Mouse (Mus musculus) lung, embryonic 15.5 days (tissue): ENCODE data around the gene 4930442H23Rik. TPM values are rescaled to one million over a fixed set of nuclear protein-coding genes. Genes with fewer than 3 reads are reported as not detected.

Experiments
- ATAC-seq: fragments of 200-750 bp; cut with Nextera tagmentation; 2 replicates; pipeline ENCODE4 v1.8.0; 2017; ENCODE audit warnings: moderate number of reproducible peaks, borderline replicate concordance; ENCODE audit not compliant: low FRiP score, low TSS enrichment; ENCODE audit errors: extremely low read depth
- H3K27ac ChIP-seq: fragments of 300-500 bp; sonication (generic); 2 replicates; pipeline ENCODE4 v1.5.1; 2015; ENCODE audit warnings: moderate library complexity, mild to moderate bottlenecking, inconsistent platforms
- H3K27me3 ChIP-seq: fragments of 300-500 bp; sonication (generic); 2 replicates; pipeline ENCODE4 v1.6.1; 2015; ENCODE audit warnings: inconsistent platforms
- H3K36me3 ChIP-seq: fragments of 300-500 bp; sonication (generic); 2 replicates; pipeline ENCODE4 v1.6.1; 2015; ENCODE audit warnings: inconsistent platforms
- H3K4me1 ChIP-seq: fragments of 300-500 bp; sonication (generic); 2 replicates; pipeline ENCODE4 v1.6.1; 2015; ENCODE audit warnings: inconsistent platforms
- H3K4me2 ChIP-seq: fragments of 300-500 bp; sonication (generic); 2 replicates; pipeline ENCODE4 v1.6.1; 2015; ENCODE audit warnings: inconsistent platforms, mild to moderate bottlenecking, moderate library complexity
- H3K4me3 ChIP-seq: fragments of 300-500 bp; sonication (generic); 2 replicates; pipeline ENCODE4 v1.5.1; 2015; ENCODE audit warnings: mild to moderate bottlenecking, inconsistent platforms
- H3K9ac ChIP-seq: fragments of 300-500 bp; sonication (generic); 2 replicates; pipeline ENCODE4 v1.6.1; 2015; ENCODE audit warnings: inconsistent platforms
- H3K9me3 ChIP-seq: fragments of 300-500 bp; sonication (generic); 2 replicates; pipeline ENCODE4 v1.6.1; 2016; ENCODE audit warnings: inconsistent platforms
- WGBS: fragments of 180-500 bp; shearing (Covaris S2); methylation state at CpG from one replicate; pipeline ENCODE4 v1.1.7; 2015; 5-methylcytosine and 5-hydroxymethylcytosine counted together
- polyA plus RNA-seq: library from polyadenylated mRNA; unstranded; fragments of >200 nt; fragmentation: Nextera tagmentation; extraction: Ambion mirVana; gene quantifications from 2 replicates; pipeline ENCODE4 v1.2.1, GENCODE M21; 2015

4930442H23Rik gene
- polyA plus RNA-seq, 1 experiment from 2014 or later = 0.16 TPM

GRCm38 (mm10) chr10:81195300-81195699 is 11.7 kb upstream of the 4930442H23Rik start:
- no peaks in the 10 kb centered on the region for H3K9me3 ChIP-seq
- no peak overlapping the region for H3K4me3 ChIP-seq
- peak overlapping the region; percentile 26; the same call in 1 of the 2 replicates for H3K4me2 ChIP-seq
- H3K27me3 ChIP-seq = peaks cover 54% of the 10 kb centered on the region
- H3K4me1 ChIP-seq = peaks cover 32% of the 10 kb centered on the region
- peak overlapping the region; percentile 55 for H3K27ac ChIP-seq
- ATAC-seq = no peak
- no peak overlapping the region for H3K9ac ChIP-seq
- WGBS = 52% methylated on average over 4 of the region's 4 CpGs
- H3K36me3 ChIP-seq = peaks cover 4% of the 10 kb centered on the region

DNA sequence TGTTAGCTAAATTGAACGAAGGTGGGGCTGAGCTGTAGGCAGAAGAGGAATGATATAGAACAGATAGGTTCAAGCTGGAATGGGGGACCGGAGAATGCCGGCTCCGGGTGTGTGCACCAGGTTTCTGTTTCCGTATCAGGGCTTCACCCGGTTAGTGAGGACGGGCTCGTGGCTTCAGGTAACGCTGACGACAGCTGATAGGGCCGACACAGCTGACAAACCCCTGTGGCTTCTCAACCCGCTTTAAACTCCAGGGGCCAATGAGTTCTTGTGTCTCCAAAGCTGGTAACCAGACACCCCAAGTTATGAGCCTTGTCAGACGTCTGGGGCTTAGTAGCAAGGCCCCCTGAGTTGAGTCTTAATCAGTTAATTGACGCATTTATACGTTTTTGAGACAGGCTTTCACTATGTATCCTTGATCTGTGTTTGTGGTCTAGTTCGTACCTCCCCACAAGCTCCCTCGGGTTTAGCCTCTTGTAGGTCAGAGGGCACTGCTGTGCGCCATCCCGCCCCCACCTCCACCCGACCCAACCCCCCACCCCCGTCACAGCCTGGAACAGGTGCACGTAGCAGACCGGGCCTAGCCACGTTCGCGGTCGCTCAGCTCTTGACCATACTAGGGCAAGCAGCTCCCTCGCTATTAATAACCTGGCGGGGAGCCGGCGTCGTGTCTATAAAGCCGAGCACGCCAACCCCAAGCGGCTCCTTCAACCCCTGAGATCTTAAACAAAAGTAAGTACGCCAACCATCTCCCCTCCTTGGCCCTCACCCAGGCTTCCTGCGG is 10.5 kb upstream of the 4930442H23Rik start:
- ATAC-seq = no peak
- 11% methylated on average over 37 of the region's 37 CpGs for WGBS
- Histone ChIP-seq H3K36me3 (peaks cover 12% of the 10 kb centered on the region), H3K9me3 (no peaks in the 10 kb centered on the region), H3K4me1 (peaks cover 32% of the 10 kb centered on the region), H3K4me2 (peak overlapping the region; percentile 26), H3K9ac (0 out of 2 replicates have a peak overlapping the region, but pooled peaks have one; percentile 19), H3K4me3 (peak overlapping the region; percentile 4; the same call in 1 of the 2 replicates), H3K27me3 (peaks cover 51% of the 10 kb centered on the region), H3K27ac (peak overlapping the region; percentile 55)

DNA sequence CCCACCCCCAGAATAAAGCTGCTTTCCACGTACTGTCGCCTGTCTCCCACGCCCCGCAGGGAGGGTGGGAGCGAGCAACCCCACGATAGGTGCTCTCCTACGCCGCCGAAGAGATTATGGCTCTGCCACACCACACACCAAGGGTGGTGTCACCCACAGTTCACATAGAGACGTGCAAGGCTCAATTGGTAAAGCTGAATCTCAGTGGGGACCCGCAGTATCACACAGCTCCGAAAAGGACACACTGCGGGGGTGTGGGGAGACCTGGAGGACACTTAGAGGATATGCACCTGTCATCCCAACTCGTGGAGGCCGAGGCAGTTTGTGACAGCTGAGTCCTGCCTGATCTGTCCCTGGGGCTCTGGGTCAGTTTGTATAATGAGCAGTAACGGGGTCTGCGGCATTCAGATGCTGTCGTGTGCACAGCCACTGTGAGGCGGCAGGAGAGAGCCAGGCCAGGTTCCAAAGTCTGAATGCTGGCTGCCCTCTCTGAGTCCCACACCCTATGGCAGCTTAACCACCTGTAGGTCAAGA is 9.4 kb upstream of the 4930442H23Rik start:
- Histone ChIP-seq H3K9me3 (no peaks in the 10 kb centered on the region), H3K4me2 (peak overlapping the region; percentile 96), H3K36me3 (peaks cover 18% of the 10 kb centered on the region), H3K4me1 (peaks cover 32% of the 10 kb centered on the region), H3K4me3 (peak overlapping the region; percentile 65), H3K27ac (peak overlapping the region; percentile 95), H3K27me3 (peaks cover 44% of the 10 kb centered on the region), H3K9ac (peak overlapping the region; percentile 72)
- 0 out of 2 replicates have a peak, but pooled peaks have one; percentile 2 for ATAC-seq
- WGBS = 4% methylated on average over 19 of the region's 19 CpGs

DNA sequence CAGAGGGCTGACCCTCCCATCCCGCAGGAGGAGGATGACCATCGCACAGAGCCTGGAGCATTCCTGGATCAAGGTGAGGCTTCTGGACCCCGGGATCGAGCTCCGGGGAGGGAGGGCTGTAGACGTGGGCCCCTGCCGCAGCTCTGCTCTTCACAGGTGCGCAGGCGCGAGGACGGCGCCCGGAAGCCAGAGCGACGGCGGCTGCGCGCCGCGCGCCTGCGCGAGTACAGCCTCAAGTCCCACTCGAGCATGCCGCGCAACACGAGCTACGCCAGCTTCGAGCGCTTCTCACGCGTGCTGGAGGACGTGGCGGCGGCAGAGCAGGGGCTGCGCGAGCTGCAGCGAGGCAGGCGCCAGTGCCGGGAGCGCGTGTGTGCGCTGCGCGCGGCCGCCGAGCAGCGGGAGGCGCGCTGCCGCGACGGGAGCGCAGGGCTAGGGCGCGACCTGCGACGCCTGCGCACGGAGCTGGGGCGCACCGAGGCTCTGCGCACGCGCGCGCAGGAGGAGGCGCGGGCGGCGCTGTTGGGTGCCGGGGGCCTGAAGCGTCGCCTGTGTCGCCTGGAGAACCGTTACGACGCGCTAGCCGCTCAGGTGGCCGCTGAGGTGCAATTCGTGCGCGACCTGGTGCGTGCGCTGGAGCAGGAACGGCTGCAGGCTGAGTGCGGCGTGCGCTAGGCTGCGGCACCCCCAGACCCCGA is 8.8 kb upstream of the 4930442H23Rik start:
- Histone ChIP-seq H3K9me3 (no peaks in the 10 kb centered on the region), H3K4me3 (peak overlapping the region; percentile 65), H3K27ac (peak overlapping the region; percentile 95), H3K4me2 (peak overlapping the region; percentile 96), H3K4me1 (peaks cover 32% of the 10 kb centered on the region), H3K9ac (peak overlapping the region; percentile 72), H3K36me3 (peaks cover 18% of the 10 kb centered on the region), H3K27me3 (peaks cover 43% of the 10 kb centered on the region)
- peak; percentile 85 for ATAC-seq
- WGBS = under 1% methylated on average over 90 of the region's 93 CpGs

- WGBS = 81% methylated on average over 18 of the region's 18 CpGs
Observed at GRCm38 (mm10) chr10:81191342-81191982, 7.8 kb upstream of the 4930442H23Rik start.

DNA sequence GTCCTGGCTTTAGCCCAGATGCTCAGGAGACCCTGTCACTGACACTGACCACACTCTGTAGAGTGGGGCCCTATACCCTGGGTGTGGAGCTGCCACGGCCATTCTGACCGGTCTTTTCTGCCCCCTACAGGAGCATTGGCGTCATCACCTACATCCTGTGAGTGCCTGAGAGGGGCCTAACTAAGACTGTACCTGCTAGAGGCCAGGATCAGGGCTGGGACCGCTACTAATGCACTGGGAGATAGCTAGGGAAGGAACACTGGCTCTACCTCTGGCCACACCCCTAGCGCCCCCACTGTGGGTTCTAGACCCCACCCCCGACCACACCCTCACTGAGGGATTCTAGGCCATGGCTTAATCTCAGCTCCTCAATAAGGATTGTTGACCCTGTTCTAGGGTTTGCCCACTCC is 7.3 kb upstream of the 4930442H23Rik start:
- H3K27me3 ChIP-seq = peaks cover 29% of the 10 kb centered on the region
- 61% methylated on average over 6 of the region's 6 CpGs for WGBS
- H3K36me3 ChIP-seq = peaks cover 27% of the 10 kb centered on the region
- no peak overlapping the region for H3K4me3 ChIP-seq
- peak overlapping the region; percentile 95 for H3K27ac ChIP-seq
- peaks cover 32% of the 10 kb centered on the region for H3K4me1 ChIP-seq
- no peak for ATAC-seq
- no peaks in the 10 kb centered on the region for H3K9me3 ChIP-seq
- H3K4me2 ChIP-seq = no peak overlapping the region
- H3K9ac ChIP-seq = no peak overlapping the region

More at GRCm38 (mm10) chr10:81191342-81191982, 7.8 kb upstream of the 4930442H23Rik start:
- H3K27me3 ChIP-seq = peaks cover 34% of the 10 kb centered on the region
- ATAC-seq = no peak
- H3K4me2 ChIP-seq = peak overlapping the region; percentile 96; the same call in 1 of the 2 replicates
- no peaks in the 10 kb centered on the region for H3K9me3 ChIP-seq
- peak overlapping the region; percentile 95 for H3K27ac ChIP-seq
- H3K9ac ChIP-seq = 0 out of 2 replicates have a peak overlapping the region, but pooled peaks have one; percentile 16
- peaks cover 26% of the 10 kb centered on the region for H3K36me3 ChIP-seq
- H3K4me3 ChIP-seq = no peak overlapping the region; the same call in 1 of the 2 replicates
- H3K4me1 ChIP-seq = peaks cover 32% of the 10 kb centered on the region

- Histone ChIP-seq H3K9ac (no peak overlapping the region), H3K27me3 (peaks cover 24% of the 10 kb centered on the region), H3K4me1 (peaks cover 33% of the 10 kb centered on the region), H3K36me3 (peaks cover 31% of the 10 kb centered on the region), H3K4me2 (no peak overlapping the region), H3K4me3 (no peak overlapping the region), H3K27ac (peak overlapping the region; percentile 95; the same call in 1 of the 2 replicates), H3K9me3 (no peaks in the 10 kb centered on the region)
- WGBS = 66% methylated on average over 31 of the region's 31 CpGs
- ATAC-seq = no peak
Observed at GRCm38 (mm10) chr10:81190236-81190911, 6.7 kb upstream of the 4930442H23Rik start.

DNA sequence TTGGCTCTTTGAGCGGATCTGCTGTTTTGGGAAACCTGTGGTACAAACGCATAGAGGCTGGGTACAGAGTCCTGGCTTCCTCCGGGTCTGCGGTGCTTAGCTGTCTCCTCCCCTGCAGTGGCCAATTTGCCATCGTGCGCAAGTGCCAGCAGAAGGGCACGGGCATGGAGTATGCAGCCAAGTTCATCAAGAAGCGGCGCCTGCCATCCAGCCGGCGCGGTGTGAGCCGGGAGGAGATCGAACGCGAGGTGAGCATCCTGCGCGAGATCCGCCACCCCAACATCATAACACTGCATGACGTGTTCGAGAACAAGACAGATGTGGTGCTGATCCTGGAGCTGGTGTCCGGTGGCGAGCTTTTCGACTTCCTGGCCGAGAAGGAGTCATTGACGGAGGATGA is 6.2 kb upstream of the 4930442H23Rik start:
- WGBS = 76% methylated on average over 26 of the region's 26 CpGs
- ATAC-seq = no peak

GRCm38 (mm10) chr10:81187161-81187560 is 3.5 kb upstream of the 4930442H23Rik start:
- Histone ChIP-seq H3K36me3 (peaks cover 38% of the 10 kb centered on the region), H3K27me3 (no peaks in the 10 kb centered on the region), H3K9me3 (no peaks in the 10 kb centered on the region), H3K27ac (no peak overlapping the region), H3K9ac (no peak overlapping the region), H3K4me3 (no peak overlapping the region), H3K4me2 (no peak overlapping the region), H3K4me1 (peaks cover 37% of the 10 kb centered on the region)
- 97% methylated on average over 9 of the region's 9 CpGs for WGBS
- no peak for ATAC-seq

More for the DNA sequence above, 6.2 kb upstream of the 4930442H23Rik start:
- H3K9me3 ChIP-seq = no peaks in the 10 kb centered on the region
- H3K27me3 ChIP-seq = peaks cover 18% of the 10 kb centered on the region
- H3K4me1 ChIP-seq = peaks cover 39% of the 10 kb centered on the region
- no peak overlapping the region for H3K27ac ChIP-seq
- H3K4me3 ChIP-seq = no peak overlapping the region
- H3K4me2 ChIP-seq = no peak overlapping the region
- peaks cover 35% of the 10 kb centered on the region for H3K36me3 ChIP-seq
- H3K9ac ChIP-seq = no peak overlapping the region

GRCm38 (mm10) chr10:81184765-81185164 is 1.1 kb upstream of the 4930442H23Rik start:
- peak; percentile 31; the same call in 1 of the 2 replicates for ATAC-seq
- peaks cover 53% of the 10 kb centered on the region for H3K36me3 ChIP-seq
- H3K4me2 ChIP-seq = peak overlapping the region; percentile 69
- no peaks in the 10 kb centered on the region for H3K9me3 ChIP-seq
- H3K27ac ChIP-seq = peak overlapping the region; percentile 93
- no peak overlapping the region for H3K4me3 ChIP-seq
- peaks cover 32% of the 10 kb centered on the region for H3K4me1 ChIP-seq
- 15% methylated on average over 4 of the region's 4 CpGs for WGBS
- H3K9ac ChIP-seq = no peak overlapping the region
- no peaks in the 10 kb centered on the region for H3K27me3 ChIP-seq
